Mouse (Mus musculus) hindbrain, embryonic 14.5 days (tissue): ENCODE measurements around the gene Pycr2. TPM values are rescaled to one million over a fixed set of nuclear protein-coding genes. Genes with fewer than 3 reads are reported as not detected.

Experiments used
- ATAC-seq: fragments of 200-750 bp; cut with Nextera tagmentation; 2 replicates; pipeline ENCODE4 v1.8.0; 2017; ENCODE audit warnings: moderate number of reproducible peaks, mild to moderate bottlenecking, moderate TSS enrichment, moderate library complexity; ENCODE audit not compliant: low FRiP score
- DNase-seq: peaks from one replicate; pipeline ENCODE4 v3.0.0-alpha.2; 2015; ENCODE audit warnings: low spot score
- H3K27ac ChIP-seq: fragments of 300-500 bp; sonication (generic); 2 replicates; pipeline ENCODE4 v1.5.1; 2014; ENCODE audit warnings: mild to moderate bottlenecking, moderate library complexity
- H3K27me3 ChIP-seq: fragments of 300-500 bp; sonication (generic); 2 replicates; pipeline ENCODE4 v1.6.1; 2014; ENCODE audit warnings: mild to moderate bottlenecking, low read length, mixed read lengths; ENCODE audit not compliant: control insufficient read depth, insufficient read depth
- H3K36me3 ChIP-seq: fragments of 300-500 bp; sonication (generic); replicated peaks from 2 replicates; pipeline ENCODE4 v1.6.1; 2014; ENCODE audit not compliant: control insufficient read depth, insufficient read depth
- H3K4me1 ChIP-seq: fragments of 300-500 bp; sonication (generic); replicated peaks from 2 replicates; pipeline ENCODE4 v1.6.1; 2014; ENCODE audit warnings: antibody characterized with exemption, low read length, mixed read lengths; ENCODE audit not compliant: control insufficient read depth, insufficient read depth
- H3K4me2 ChIP-seq: fragments of 300-500 bp; sonication (generic); replicated peaks from 2 replicates; pipeline ENCODE4 v1.6.1; 2014; ENCODE audit warnings: mild to moderate bottlenecking, moderate library complexity
- H3K4me3 ChIP-seq: fragments of 300-500 bp; sonication (generic); replicated peaks from 2 replicates; pipeline ENCODE4 v1.5.1; 2014; ENCODE audit warnings: mild to moderate bottlenecking, low read length
- H3K9ac ChIP-seq: fragments of 300-500 bp; sonication (generic); 2 replicates; pipeline ENCODE4 v1.6.1; 2014
- H3K9me3 ChIP-seq: fragments of 300-500 bp; sonication (generic); 2 replicates; pipeline ENCODE4 v1.6.1; 2016; ENCODE audit warnings: low read length; ENCODE audit not compliant: control insufficient read depth
- WGBS: fragments of 180-500 bp; shearing (Covaris S2); extraction: QIAGEN DNeasy Blood & Tissue Kit; methylation state at CpG from one replicate; pipeline ENCODE4 v1.1.7; 2014; 5-methylcytosine and 5-hydroxymethylcytosine counted together
- polyA plus RNA-seq: library from polyadenylated mRNA; unstranded; fragments of >200 nt; fragmentation: Nextera tagmentation; extraction: Ambion mirVana; gene quantifications from 2 replicates; pipeline ENCODE4 v1.2.1, GENCODE M21; 2014

Pycr2 gene
- polyA plus RNA-seq, 1 experiment from 2014 or later, result 63.0 TPM

DNA sequence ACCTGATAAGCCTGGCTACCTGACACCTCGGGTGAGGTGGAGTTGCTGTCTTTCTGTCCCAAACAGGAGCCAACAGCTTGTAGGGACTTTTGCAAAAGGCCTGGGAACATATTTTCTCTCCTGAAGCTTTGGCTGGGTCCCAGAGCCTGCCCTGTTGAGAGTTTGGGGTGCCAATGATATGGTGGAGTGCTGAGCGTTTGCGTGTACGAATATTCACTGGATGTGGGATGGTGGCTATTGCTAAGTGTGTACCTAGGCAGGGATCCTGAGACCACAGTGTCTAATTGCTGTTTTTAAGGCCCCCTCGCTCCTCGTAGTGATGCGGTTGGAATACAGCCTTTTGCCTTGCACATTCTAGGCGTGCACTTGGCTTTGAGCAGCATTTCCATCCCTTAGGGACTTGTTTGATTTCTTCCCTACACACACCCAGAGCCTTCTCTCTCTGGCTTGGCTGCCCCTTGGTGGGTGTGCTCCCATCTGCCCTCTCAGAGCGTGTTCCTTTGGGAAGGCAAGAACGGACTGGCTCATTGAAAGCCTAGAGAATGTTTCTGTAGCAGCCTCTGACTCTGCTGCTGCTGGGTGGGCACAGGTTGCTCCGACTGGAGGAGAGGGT is 39.0 kb downstream of the Pycr2 start:
- peaks cover 9% of the 10 kb centered on the region; the same call in 1 of the 2 replicates for H3K4me1 ChIP-seq
- no peaks in the 10 kb centered on the region for H3K36me3 ChIP-seq
- H3K27ac ChIP-seq, result no peak overlapping the region
- ATAC-seq, result no peak
- H3K4me3 ChIP-seq, result peak overlapping the region; percentile 62
- H3K27me3 ChIP-seq, result peaks cover 48% of the 10 kb centered on the region
- 48% methylated on average over 11 of the region's 11 CpGs for WGBS
- H3K4me2 ChIP-seq, result peak overlapping the region; percentile 96
- H3K9ac ChIP-seq, result peak overlapping the region; percentile 53; the same call in 1 of the 2 replicates
- DNase-seq, result no peak
- no peaks in the 10 kb centered on the region for H3K9me3 ChIP-seq

GRCm38 (mm10) chr1:180943896-180944295 is 39.8 kb downstream of the Pycr2 start:
- H3K4me1 ChIP-seq, result peaks cover 9% of the 10 kb centered on the region; the same call in 1 of the 2 replicates
- no peaks in the 10 kb centered on the region for H3K9me3 ChIP-seq
- no peak overlapping the region for H3K4me3 ChIP-seq
- H3K9ac ChIP-seq, result no peak overlapping the region
- H3K36me3 ChIP-seq, result no peaks in the 10 kb centered on the region
- H3K27ac ChIP-seq, result no peak overlapping the region
- H3K4me2 ChIP-seq, result no peak overlapping the region
- WGBS, result 64% methylated on average over 1 of the region's 1 CpGs
- ATAC-seq (no peak), DNase-seq (no peak)
- H3K27me3 ChIP-seq, result peaks cover 44% of the 10 kb centered on the region

DNA sequence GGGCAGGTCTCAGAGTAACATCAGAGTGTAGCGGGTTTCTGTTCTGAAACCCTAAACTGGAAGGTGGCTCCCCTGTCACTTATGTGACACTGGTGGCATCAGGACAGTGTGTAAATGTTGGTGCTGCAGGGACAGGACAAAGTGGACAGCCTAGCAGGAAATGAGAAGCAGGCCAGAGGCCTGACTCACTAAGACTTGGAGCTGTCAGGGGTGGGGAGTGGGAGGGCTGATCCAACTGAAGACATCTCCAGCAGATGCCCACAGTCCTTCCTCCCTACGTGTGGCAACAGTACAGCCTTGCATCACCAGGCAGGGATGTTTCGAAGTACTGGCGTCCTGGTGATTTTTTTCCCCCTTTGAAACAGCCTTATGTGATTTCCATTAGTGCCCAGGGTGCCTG is 40.5 kb downstream of the Pycr2 start:
- no peak overlapping the region for H3K9ac ChIP-seq
- 80% methylated on average over 4 of the region's 4 CpGs for WGBS

DNA sequence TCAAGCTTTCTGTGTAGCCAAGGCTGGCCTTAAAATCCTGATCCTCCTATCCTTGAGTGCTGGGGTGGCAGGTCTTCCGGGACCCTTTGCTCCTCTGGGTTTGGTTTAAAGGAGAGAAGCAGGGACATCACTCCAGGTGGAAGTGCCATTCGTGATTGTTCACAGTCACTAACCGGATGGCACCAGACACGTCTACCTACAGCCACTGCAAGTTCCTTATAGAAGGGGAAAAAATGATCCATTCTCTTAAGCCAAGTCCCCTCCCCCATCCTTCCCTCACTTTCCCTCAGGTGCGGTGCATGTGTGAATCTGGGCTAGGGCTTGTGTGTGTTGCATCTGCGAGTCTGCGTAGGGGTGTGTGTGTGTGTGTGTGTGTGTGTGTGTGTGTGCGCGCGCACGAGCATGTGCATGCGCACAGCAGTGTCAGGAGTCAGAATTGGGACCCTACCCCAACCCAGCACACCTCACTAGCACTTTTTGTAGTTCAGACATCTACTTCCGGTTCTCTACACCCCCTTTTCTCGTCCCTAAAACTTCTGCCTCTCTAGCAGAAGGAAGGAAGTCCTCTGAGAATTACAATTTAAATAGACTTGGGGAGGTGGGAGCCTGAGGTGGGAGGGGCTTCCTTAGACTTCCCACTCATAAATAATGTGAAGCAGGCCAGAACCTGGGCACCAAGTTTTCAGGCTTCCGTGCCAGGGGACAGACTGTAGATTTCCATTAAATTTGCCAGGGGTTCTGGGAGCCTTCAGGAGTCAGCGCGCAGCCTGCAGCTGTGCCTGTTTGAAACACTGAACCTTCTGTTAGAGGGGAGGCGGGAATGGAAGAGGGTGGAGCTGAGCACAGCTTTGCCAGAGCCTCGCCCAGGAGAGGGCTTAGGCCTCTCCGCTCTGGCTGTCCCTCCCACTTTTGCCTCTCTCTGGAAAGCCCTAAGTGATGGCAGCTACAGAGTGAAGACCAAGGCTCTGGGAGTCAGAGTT is 41.2 kb downstream of the Pycr2 start:
- Histone ChIP-seq H3K27me3 (peaks cover 43% of the 10 kb centered on the region), H3K4me1 (peaks cover 9% of the 10 kb centered on the region; the same call in 1 of the 2 replicates), H3K9me3 (no peaks in the 10 kb centered on the region), H3K27ac (no peak overlapping the region), H3K9ac (no peak overlapping the region; the same call in 1 of the 2 replicates), H3K36me3 (no peaks in the 10 kb centered on the region), H3K4me2 (peak overlapping the region; percentile 25), H3K4me3 (no peak overlapping the region)
- 29% methylated on average over 20 of the region's 20 CpGs for WGBS
- ATAC-seq, result peak; percentile 34; the same call in 1 of the 2 replicates
- DNase-seq, result no peak

More for the DNA sequence above, 40.5 kb downstream of the Pycr2 start:
- peaks cover 9% of the 10 kb centered on the region; the same call in 1 of the 2 replicates for H3K4me1 ChIP-seq
- ATAC-seq, result no peak
- H3K27ac ChIP-seq, result no peak overlapping the region
- peaks cover 44% of the 10 kb centered on the region for H3K27me3 ChIP-seq
- no peaks in the 10 kb centered on the region for H3K9me3 ChIP-seq
- no peaks in the 10 kb centered on the region for H3K36me3 ChIP-seq
- DNase-seq, result no peak
- H3K4me2 ChIP-seq, result no peak overlapping the region
- H3K4me3 ChIP-seq, result no peak overlapping the region

DNA sequence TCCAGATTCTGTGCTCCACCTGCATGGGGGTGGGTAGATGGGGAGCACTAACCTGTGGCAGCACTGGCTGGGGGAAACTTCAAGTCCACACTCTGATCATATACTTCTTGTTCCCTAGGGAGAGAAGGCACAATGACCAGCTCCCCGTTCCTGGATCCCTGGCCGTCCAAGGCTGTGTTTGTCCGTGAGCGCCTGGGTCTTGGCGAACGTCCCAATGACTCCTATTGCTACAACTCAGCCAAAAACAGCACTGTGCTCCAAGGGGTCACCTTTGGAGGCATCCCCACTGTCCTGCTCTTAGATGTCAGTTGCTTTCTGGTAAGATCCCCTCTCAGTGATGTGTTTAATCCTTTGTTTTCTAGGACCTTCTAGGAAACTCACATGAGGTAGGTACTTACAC is 42.4 kb downstream of the Pycr2 start:
- H3K4me3 ChIP-seq, result no peak overlapping the region
- H3K27ac ChIP-seq, result no peak overlapping the region
- peaks cover 9% of the 10 kb centered on the region; the same call in 1 of the 2 replicates for H3K4me1 ChIP-seq
- ATAC-seq (no peak), DNase-seq (no peak)
- no peak overlapping the region for H3K9ac ChIP-seq
- H3K27me3 ChIP-seq, result peaks cover 32% of the 10 kb centered on the region
- H3K9me3 ChIP-seq, result no peaks in the 10 kb centered on the region
- 84% methylated on average over 6 of the region's 6 CpGs for WGBS
- no peaks in the 10 kb centered on the region for H3K36me3 ChIP-seq
- H3K4me2 ChIP-seq, result no peak overlapping the region

DNA sequence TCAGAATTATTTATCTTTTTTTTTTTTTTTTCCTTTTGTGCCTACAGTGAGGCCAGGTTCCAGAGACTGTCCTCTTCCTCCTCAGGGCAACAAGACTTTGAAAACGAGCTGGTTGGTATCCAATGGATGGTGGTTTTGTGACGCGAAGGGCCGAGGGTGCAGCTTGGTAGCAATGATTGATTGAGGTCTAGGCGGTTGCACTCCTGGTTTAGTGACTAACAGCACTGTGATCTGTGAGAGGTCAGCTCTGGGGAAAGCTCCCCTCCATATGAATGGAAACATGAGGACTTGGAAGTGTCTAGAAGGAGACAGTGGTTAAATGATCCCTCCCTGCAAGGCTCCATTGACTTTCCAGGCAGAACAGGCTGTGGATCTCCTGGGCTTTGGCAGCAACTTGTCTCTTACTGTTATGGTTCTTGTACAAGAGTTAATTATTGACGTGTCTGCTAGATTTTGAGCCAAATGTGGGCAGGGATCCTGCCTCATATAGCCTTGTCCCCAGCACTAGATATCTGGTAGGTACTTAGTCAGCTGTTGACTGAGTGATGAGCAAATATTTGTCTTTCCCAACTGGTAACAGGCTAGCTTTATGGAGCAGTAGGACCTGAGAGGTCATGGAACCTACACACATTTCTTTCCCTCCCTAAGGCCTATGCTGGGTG is 48.1 kb downstream of the Pycr2 start:
- Histone ChIP-seq H3K4me1 (no peaks in the 10 kb centered on the region), H3K27me3 (no peaks in the 10 kb centered on the region), H3K9me3 (no peaks in the 10 kb centered on the region), H3K27ac (no peak overlapping the region), H3K4me2 (no peak overlapping the region), H3K4me3 (no peak overlapping the region), H3K9ac (no peak overlapping the region), H3K36me3 (no peaks in the 10 kb centered on the region)
- WGBS, result 87% methylated on average over 6 of the region's 6 CpGs
- DNase-seq (no peak), ATAC-seq (no peak)

GRCm38 (mm10) chr1:180952808-180953207 is 48.7 kb downstream of the Pycr2 start:
- H3K4me3 ChIP-seq, result no peak overlapping the region
- DNase-seq, result no peak
- no peaks in the 10 kb centered on the region for H3K4me1 ChIP-seq
- no peaks in the 10 kb centered on the region for H3K9me3 ChIP-seq
- 91% methylated on average over 5 of the region's 5 CpGs for WGBS
- H3K27me3 ChIP-seq, result no peaks in the 10 kb centered on the region
- ATAC-seq, result no peak
- H3K36me3 ChIP-seq, result no peaks in the 10 kb centered on the region
- no peak overlapping the region for H3K27ac ChIP-seq
- no peak overlapping the region for H3K9ac ChIP-seq
- H3K4me2 ChIP-seq, result no peak overlapping the region

DNA sequence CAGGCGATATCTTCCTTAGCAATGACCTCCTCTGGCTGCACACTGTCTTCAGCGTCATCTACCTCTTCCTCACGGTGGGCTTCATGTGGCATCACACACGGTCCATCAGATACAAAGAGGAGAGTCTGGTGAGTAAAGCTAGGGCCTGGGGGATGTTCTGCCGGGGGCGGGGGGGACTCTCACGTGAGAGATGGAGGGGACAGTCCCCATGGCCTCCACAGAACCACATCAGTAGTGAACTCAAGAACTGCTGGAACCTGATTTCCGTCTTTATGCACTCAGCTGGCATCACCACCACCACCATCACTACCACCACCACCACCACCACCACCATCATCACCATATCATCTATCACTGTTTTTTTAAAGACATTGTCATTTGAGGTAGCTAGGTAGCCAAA is 52.3 kb downstream of the Pycr2 start:
- H3K4me2 ChIP-seq, result no peak overlapping the region
- no peaks in the 10 kb centered on the region for H3K27me3 ChIP-seq
- no peak overlapping the region for H3K4me3 ChIP-seq
- WGBS, result 93% methylated on average over 8 of the region's 8 CpGs
- H3K27ac ChIP-seq, result no peak overlapping the region
- ATAC-seq, result no peak
- H3K9ac ChIP-seq, result no peak overlapping the region
- H3K36me3 ChIP-seq, result no peaks in the 10 kb centered on the region
- H3K9me3 ChIP-seq, result no peaks in the 10 kb centered on the region
- DNase-seq, result no peak
- H3K4me1 ChIP-seq, result no peaks in the 10 kb centered on the region

DNA sequence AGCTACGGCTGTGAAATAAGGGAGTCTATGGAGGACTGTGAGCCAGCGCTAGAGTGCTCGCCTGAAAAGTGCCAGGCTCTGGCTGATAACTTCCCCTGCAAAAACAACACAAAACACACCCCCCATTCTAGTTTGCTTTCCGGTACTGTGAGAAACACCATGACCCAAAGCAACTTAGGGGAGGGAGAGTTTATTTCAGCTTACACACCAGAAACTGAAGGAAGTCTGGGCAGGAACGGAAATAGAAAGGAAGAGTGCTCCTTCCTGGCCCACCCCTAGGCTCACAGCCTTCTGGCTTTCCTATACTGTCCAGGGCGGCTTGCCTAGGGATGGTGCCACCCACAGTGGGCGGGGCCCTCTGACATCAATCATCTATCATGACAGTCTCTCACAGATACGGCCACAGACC is 52.9 kb downstream of the Pycr2 start:
- Histone ChIP-seq H3K4me1 (no peaks in the 10 kb centered on the region), H3K27ac (no peak overlapping the region), H3K4me3 (no peak overlapping the region), H3K9me3 (no peaks in the 10 kb centered on the region), H3K9ac (no peak overlapping the region), H3K4me2 (no peak overlapping the region), H3K27me3 (no peaks in the 10 kb centered on the region), H3K36me3 (no peaks in the 10 kb centered on the region)
- DNase-seq, result no peak
- no peak for ATAC-seq
- WGBS, result 88% methylated on average over 8 of the region's 8 CpGs
